Mouse (Mus musculus): ENCODE data around the gene Slc25a17.

The Slc25a17 gene

GRCm38 (mm10) chr15:81352638-81353037 is 8.0 kb downstream of the Slc25a17 start:
- peak in 1 of 2 experiments; percentile 46 for DNase-seq

GRCm38 (mm10) chr15:81350401-81350800 is 10.2 kb downstream of the Slc25a17 start:
- DNase-seq = peak in 1 of 2 experiments; percentile 46

- DNase-seq = no peak
Observed at GRCm38 (mm10) chr15:81348366-81348765, 12.2 kb downstream of the Slc25a17 start.

- no peak for DNase-seq
Observed at GRCm38 (mm10) chr15:81347466-81347865, 13.1 kb downstream of the Slc25a17 start.

- no peak for DNase-seq
Observed at GRCm38 (mm10) chr15:81341426-81341825, 19.2 kb downstream of the Slc25a17 start.

- no peak for DNase-seq
Observed at GRCm38 (mm10) chr15:81339158-81339557, 21.5 kb downstream of the Slc25a17 start.

GRCm38 (mm10) chr15:81336466-81336865 is 24.1 kb downstream of the Slc25a17 start:
- DNase-seq = no peak

GRCm38 (mm10) chr15:81332517-81332916 is 28.1 kb downstream of the Slc25a17 start:
- no peak for DNase-seq

GRCm38 (mm10) chr15:81330816-81331433 is 29.7 kb downstream of the Slc25a17 start:
- peak in 1 of 2 experiments; percentile 37 for DNase-seq

GRCm38 (mm10) chr15:81329721-81330369 is 30.8 kb downstream of the Slc25a17 start:
- peak; percentile 39 to 52 for DNase-seq

- peak; percentile 44 to 68 for DNase-seq
Observed at GRCm38 (mm10) chr15:81327501-81327900, 33.1 kb downstream of the Slc25a17 start.

GRCm38 (mm10) chr15:81324979-81325378 is 35.6 kb downstream of the Slc25a17 start:
- no peak for DNase-seq

GRCm38 (mm10) chr15:81320137-81320536 is 40.5 kb downstream of the Slc25a17 start:
- DNase-seq = no peak

- no peak for DNase-seq
Observed at GRCm38 (mm10) chr15:81319462-81319861, 41.1 kb downstream of the Slc25a17 start.

GRCm38 (mm10) chr15:81313928-81314327 is 46.7 kb downstream of the Slc25a17 start:
- DNase-seq = no peak

- DNase-seq = no peak
Observed at GRCm38 (mm10) chr15:81311026-81311425, 49.6 kb downstream of the Slc25a17 start.

- no peak for DNase-seq
Observed at GRCm38 (mm10) chr15:81310353-81310752, 50.3 kb downstream of the Slc25a17 start.

GRCm38 (mm10) chr15:81308038-81308437 is 52.6 kb downstream of the Slc25a17 start:
- no peak for DNase-seq

GRCm38 (mm10) chr15:81306501-81306900 is 54.1 kb downstream of the Slc25a17 start:
- peak; percentile 39 to 43 for DNase-seq

- no peak for DNase-seq
Observed at GRCm38 (mm10) chr15:81305035-81305434, 55.6 kb downstream of the Slc25a17 start.

GRCm38 (mm10) chr15:81304006-81304405 is 56.6 kb downstream of the Slc25a17 start:
- peak in 1 of 2 experiments; percentile 33 for DNase-seq

- peak; percentile 49 to 54 for DNase-seq
Observed at GRCm38 (mm10) chr15:81302151-81302808, 58.3 kb downstream of the Slc25a17 start.

GRCm38 (mm10) chr15:81301193-81302070 is 59.2 kb downstream of the Slc25a17 start:
- DNase-seq = peak in 1 of 2 experiments; percentile 14
